Mouse (Mus musculus): ENCODE data around the gene Cul9. TPM values are rescaled to one million over a fixed set of nuclear protein-coding genes. Genes with fewer than 3 reads are reported as not detected.

The Cul9 gene
- polyA plus RNA-seq, 1 experiment from 2014 or later = 3.9 TPM

DNA sequence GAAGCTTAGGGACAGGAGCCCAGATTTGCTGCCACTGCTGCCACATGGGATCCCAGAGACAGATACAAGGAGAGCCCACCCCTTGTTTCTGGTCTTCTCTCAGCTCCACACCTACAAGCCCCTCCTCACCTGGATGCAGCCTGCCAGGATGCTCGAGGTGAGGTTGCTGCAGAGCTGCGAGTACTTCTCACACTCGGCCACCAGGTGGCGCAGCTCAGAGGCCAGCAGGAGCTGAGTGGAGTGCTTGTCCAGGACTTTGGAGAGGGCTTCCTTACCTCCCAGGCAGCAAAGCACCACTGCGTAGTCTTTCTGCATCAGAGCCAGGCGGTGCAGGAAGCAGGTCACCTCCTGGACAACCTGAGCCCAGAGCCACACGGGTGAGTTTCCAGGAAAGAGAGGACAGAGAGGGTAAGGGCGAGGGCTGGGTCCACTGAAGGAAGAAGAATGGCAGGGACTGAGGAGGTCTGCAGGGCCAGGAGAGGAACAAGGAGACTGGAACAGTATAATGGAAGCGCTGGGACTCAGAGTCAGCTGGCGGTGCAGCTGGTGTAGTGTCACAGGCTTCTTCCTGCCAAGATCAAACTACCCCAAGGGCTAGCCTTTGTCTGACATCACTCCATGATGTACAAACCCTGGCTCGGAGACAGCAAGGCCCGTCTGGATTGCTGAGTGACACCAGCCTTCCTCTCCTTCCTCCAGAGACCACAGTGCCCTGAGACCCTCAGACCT, 20.4 kb downstream of the Cul9 start:
- no peak overlapping the region for H3K9ac ChIP-seq (ENCODE audit: low read length)
- no peaks in the 10 kb centered on the region for H3K9me3 ChIP-seq (ENCODE audit: control insufficient read depth, low read length)
- WGBS = 34% methylated on average over 12 of the region's 12 CpGs
- no peak overlapping the region for H3K27ac ChIP-seq (ENCODE audit: low read depth)
- DNase-seq (ENCODE audit: low spot score) (peak; percentile 84), ATAC-seq (replicated peaks; ENCODE audit: low FRiP score, low TSS enrichment, low read depth) (peak; percentile 47; the same call in 1 of the 2 replicates)
- H3K4me2 ChIP-seq (ENCODE audit: low read length) = no peak overlapping the region
- no peaks in the 10 kb centered on the region for H3K4me1 ChIP-seq (replicated peaks; ENCODE audit: control insufficient read depth, insufficient read depth, low read length)
- peaks cover 7% of the 10 kb centered on the region; the same call in 1 of the 2 replicates for H3K27me3 ChIP-seq (replicated peaks; ENCODE audit: control insufficient read depth, insufficient read depth, low read length)
- H3K4me3 ChIP-seq (ENCODE audit: low read depth, low read length) = no peak overlapping the region
- H3K36me3 ChIP-seq (ENCODE audit: control insufficient read depth, insufficient read depth, low read length) = no peaks in the 10 kb centered on the region

DNA sequence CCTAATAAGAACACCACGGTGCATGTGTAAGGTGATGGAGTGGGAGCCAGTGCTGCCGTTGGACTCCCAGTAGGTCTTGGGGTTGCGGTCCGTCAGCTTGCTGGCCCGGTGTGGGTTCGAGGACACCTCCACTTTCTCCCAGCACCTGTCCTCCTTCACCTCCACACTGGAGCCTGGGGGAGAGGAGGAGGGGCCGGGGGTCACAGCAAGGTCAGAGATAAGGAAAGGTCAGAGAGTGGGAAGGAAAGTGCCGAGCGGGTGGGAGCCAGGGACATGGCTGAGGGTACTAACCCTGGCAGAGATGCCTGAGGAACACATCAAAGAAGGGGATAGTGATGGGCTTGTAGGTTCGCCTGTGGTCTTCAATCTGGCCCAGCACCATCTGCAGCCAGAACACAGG, 21.1 kb downstream of the Cul9 start:
- Histone ChIP-seq H3K27me3 (replicated peaks; ENCODE audit: control insufficient read depth, insufficient read depth, low read length) (peaks cover 7% of the 10 kb centered on the region; the same call in 1 of the 2 replicates), H3K4me2 (ENCODE audit: low read length) (no peak overlapping the region), H3K27ac (ENCODE audit: low read depth) (no peak overlapping the region), H3K4me1 (replicated peaks; ENCODE audit: control insufficient read depth, insufficient read depth, low read length) (no peaks in the 10 kb centered on the region), H3K36me3 (ENCODE audit: control insufficient read depth, insufficient read depth, low read length) (no peaks in the 10 kb centered on the region), H3K9ac (ENCODE audit: low read length) (no peak overlapping the region), H3K9me3 (ENCODE audit: control insufficient read depth, low read length) (no peaks in the 10 kb centered on the region), H3K4me3 (ENCODE audit: low read depth, low read length) (no peak overlapping the region)
- ATAC-seq (replicated peaks; ENCODE audit: low FRiP score, low TSS enrichment, low read depth) (no peak), DNase-seq (ENCODE audit: low spot score) (no peak)
- 81% methylated on average over 10 of the region's 10 CpGs for WGBS

DNA sequence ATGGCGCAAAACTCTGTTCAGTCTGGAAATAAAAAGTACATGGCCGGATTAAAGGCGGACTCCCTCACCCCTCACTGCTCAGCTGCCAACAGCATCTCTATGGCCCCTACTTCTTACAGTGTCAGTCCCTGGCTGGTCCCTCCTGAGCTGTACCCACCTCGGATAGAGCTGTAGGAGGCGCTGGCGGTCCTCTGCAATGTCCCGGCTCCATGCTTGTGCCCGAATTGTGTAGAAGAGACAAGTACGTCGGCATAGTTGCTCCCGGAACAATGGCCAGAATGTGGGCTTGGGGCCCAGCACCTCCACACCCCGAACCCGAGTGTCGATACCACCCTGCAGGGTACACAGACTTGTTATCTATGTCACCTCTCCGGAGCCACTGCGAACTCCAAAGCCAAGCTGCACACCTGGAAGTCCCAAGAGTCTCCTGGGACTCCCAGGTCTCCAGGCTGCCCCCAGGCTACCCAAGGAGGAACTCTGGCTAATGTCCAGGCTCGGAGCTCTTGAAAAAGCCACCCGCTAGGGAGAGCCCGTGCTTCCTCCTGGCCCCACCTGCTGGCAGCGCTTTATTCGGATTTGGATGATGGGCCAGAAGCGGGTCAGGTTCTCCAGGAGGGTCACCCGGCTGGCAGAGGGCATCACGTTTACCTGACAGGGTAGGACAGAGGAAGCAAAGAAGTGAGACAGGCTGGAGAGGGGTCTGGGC, 24.1 kb downstream of the Cul9 start:
- Histone ChIP-seq H3K4me1 (replicated peaks; ENCODE audit: control insufficient read depth, insufficient read depth, low read length) (no peaks in the 10 kb centered on the region), H3K36me3 (ENCODE audit: control insufficient read depth, insufficient read depth, low read length) (no peaks in the 10 kb centered on the region), H3K27ac (ENCODE audit: low read depth) (no peak overlapping the region), H3K9ac (ENCODE audit: low read length) (no peak overlapping the region), H3K4me3 (ENCODE audit: low read depth, low read length) (no peak overlapping the region), H3K4me2 (ENCODE audit: low read length) (no peak overlapping the region), H3K9me3 (ENCODE audit: control insufficient read depth, low read length) (no peaks in the 10 kb centered on the region), H3K27me3 (replicated peaks; ENCODE audit: control insufficient read depth, insufficient read depth, low read length) (peaks cover 7% of the 10 kb centered on the region; the same call in 1 of the 2 replicates)
- 36% methylated on average over 24 of the region's 24 CpGs for WGBS
- ATAC-seq (replicated peaks; ENCODE audit: low FRiP score, low TSS enrichment, low read depth) (no peak), DNase-seq (ENCODE audit: low spot score) (no peak)

DNA sequence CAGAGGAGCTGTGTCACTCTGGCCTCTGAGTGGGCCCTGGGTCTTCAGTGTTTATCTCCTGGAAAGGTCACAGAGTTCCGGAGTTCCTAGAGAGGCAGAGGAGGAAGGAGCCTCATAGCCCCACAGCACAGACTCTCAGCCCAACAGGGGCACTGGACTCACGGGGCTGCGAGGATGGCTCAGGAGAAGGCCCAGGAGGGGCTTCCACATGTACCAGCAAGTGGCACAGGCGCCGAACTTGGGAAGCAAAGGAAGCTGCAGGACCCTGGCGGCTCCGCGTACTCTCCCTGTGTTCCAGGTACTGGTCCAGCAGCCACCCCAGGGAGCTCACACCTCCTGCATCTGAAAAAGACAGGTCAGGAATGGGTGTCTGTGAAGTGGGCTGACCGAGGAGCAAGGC, 25.0 kb downstream of the Cul9 start:
- no peak overlapping the region for H3K4me3 ChIP-seq (ENCODE audit: low read depth, low read length)
- peak overlapping the region; percentile 34 for H3K9ac ChIP-seq (ENCODE audit: low read length)
- H3K4me1 ChIP-seq (replicated peaks; ENCODE audit: control insufficient read depth, insufficient read depth, low read length) = no peaks in the 10 kb centered on the region
- no peak overlapping the region for H3K27ac ChIP-seq (ENCODE audit: low read depth)
- ATAC-seq (replicated peaks; ENCODE audit: low FRiP score, low TSS enrichment, low read depth) (no peak), DNase-seq (ENCODE audit: low spot score) (no peak)
- H3K36me3 ChIP-seq (ENCODE audit: control insufficient read depth, insufficient read depth, low read length) = no peaks in the 10 kb centered on the region
- H3K4me2 ChIP-seq (ENCODE audit: low read length) = peak overlapping the region; percentile 45
- no peaks in the 10 kb centered on the region for H3K9me3 ChIP-seq (ENCODE audit: control insufficient read depth, low read length)
- WGBS = 68% methylated on average over 9 of the region's 9 CpGs
- peaks cover 7% of the 10 kb centered on the region; the same call in 1 of the 2 replicates for H3K27me3 ChIP-seq (replicated peaks; ENCODE audit: control insufficient read depth, insufficient read depth, low read length)

DNA sequence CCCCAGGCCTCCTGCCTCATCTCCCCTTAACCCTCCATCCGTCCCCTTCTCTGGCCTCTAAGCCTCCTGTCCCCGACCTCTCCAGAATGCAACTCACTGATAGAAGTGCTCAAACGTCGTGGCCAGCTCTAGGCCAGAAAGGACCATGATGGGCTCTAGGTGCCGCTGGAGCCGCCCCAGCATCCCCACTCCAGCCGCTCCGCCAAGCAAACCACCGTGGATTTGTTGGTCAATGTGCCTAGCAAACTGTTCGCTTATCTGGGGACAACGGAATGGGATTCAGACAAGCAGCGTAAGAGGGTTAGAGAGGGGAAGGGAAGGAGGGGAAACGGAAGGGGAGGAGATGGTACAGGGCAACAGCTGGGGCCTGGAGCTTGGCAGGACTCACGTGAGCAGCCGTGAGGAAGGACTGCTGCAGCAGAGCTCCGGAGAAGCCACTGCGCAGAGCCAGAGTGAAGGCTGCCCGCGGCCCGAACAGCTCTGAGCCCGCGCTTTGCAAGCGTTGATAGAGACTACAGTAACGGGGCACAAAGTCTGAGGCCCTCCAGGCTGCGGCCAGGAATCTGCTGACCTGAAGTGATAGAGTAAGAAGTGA, 25.7 kb downstream of the Cul9 start:
- no peaks in the 10 kb centered on the region for H3K4me1 ChIP-seq (replicated peaks; ENCODE audit: control insufficient read depth, insufficient read depth, low read length)
- peak overlapping the region; percentile 25 for H3K4me3 ChIP-seq (ENCODE audit: low read depth, low read length)
- H3K9ac ChIP-seq (ENCODE audit: low read length) = peak overlapping the region; percentile 34
- no peaks in the 10 kb centered on the region for H3K36me3 ChIP-seq (ENCODE audit: control insufficient read depth, insufficient read depth, low read length)
- H3K9me3 ChIP-seq (ENCODE audit: control insufficient read depth, low read length) = no peaks in the 10 kb centered on the region
- no peak for DNase-seq (ENCODE audit: low spot score)
- ATAC-seq (replicated peaks; ENCODE audit: low FRiP score, low TSS enrichment, low read depth) = 0 out of 2 replicates have a peak, but pooled peaks have one; percentile 42
- peaks cover 7% of the 10 kb centered on the region; the same call in 1 of the 2 replicates for H3K27me3 ChIP-seq (replicated peaks; ENCODE audit: control insufficient read depth, insufficient read depth, low read length)
- peak overlapping the region; percentile 45 for H3K4me2 ChIP-seq (ENCODE audit: low read length)
- 35% methylated on average over 25 of the region's 25 CpGs for WGBS
- no peak overlapping the region for H3K27ac ChIP-seq (ENCODE audit: low read depth)

DNA sequence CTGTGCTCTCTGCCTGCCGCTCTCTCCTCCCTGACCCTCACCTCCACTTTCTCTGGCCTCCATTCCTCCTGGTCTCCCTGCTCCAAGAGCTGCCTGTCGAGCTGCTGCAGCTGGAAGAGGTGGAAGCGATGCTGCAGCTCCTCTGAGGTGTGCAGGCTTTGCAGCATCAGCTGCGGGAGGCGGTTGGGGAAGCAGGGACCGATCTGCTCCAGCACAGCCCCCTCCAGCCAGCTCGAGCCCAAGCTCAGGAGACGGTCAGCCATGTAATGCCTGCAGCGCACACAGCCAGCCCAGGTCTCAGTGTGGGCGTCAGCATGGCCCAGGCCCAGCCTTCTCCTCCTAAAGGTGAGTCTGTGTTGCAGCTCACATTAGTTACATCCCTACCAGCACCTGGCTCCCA, 26.2 kb downstream of the Cul9 start:
- ATAC-seq (replicated peaks; ENCODE audit: low FRiP score, low TSS enrichment, low read depth) (0 out of 2 replicates have a peak, but pooled peaks have one; percentile 24), DNase-seq (ENCODE audit: low spot score) (no peak)
- peaks cover 7% of the 10 kb centered on the region; the same call in 1 of the 2 replicates for H3K27me3 ChIP-seq (replicated peaks; ENCODE audit: control insufficient read depth, insufficient read depth, low read length)
- no peak overlapping the region for H3K27ac ChIP-seq (ENCODE audit: low read depth)
- no peaks in the 10 kb centered on the region for H3K36me3 ChIP-seq (ENCODE audit: control insufficient read depth, insufficient read depth, low read length)
- H3K9ac ChIP-seq (ENCODE audit: low read length) = no peak overlapping the region
- WGBS = 59% methylated on average over 10 of the region's 10 CpGs
- peak overlapping the region; percentile 45 for H3K4me2 ChIP-seq (ENCODE audit: low read length)
- no peaks in the 10 kb centered on the region for H3K4me1 ChIP-seq (replicated peaks; ENCODE audit: control insufficient read depth, insufficient read depth, low read length)
- peak overlapping the region; percentile 25 for H3K4me3 ChIP-seq (ENCODE audit: low read depth, low read length)
- no peaks in the 10 kb centered on the region for H3K9me3 ChIP-seq (ENCODE audit: control insufficient read depth, low read length)

DNA sequence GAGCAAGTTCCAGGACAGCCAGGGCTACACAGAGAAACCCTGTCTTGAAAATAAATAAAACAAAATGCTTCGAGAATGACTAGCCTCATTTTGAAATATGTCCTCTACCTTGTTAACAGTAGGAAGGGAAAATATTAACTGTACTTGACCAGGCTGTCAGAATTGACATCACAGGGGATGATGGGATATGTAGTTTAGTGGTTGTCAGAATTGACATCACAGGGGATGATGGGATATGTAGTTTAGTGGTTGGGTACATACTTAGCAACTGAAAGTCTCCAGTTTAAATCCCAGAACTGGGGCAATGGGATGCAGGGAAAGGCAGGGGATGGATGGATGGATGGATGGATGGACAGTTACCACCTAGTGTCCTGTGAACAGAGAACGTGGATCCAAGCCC, 32.9 kb downstream of the Cul9 start:
- no peaks in the 10 kb centered on the region for H3K9me3 ChIP-seq (ENCODE audit: control insufficient read depth, low read length)
- no peaks in the 10 kb centered on the region for H3K27me3 ChIP-seq (replicated peaks; ENCODE audit: control insufficient read depth, insufficient read depth, low read length)
- H3K36me3 ChIP-seq (ENCODE audit: control insufficient read depth, insufficient read depth, low read length) = no peaks in the 10 kb centered on the region
- no peak overlapping the region for H3K27ac ChIP-seq (ENCODE audit: low read depth)
- no peak overlapping the region for H3K9ac ChIP-seq (ENCODE audit: low read length)
- H3K4me3 ChIP-seq (ENCODE audit: low read depth, low read length) = no peak overlapping the region
- no peaks in the 10 kb centered on the region for H3K4me1 ChIP-seq (replicated peaks; ENCODE audit: control insufficient read depth, insufficient read depth, low read length)
- no peak overlapping the region for H3K4me2 ChIP-seq (ENCODE audit: low read length)
- DNase-seq (ENCODE audit: low spot score) (no peak), ATAC-seq (replicated peaks; ENCODE audit: low FRiP score, low TSS enrichment, low read depth) (no peak)
- 55% methylated on average over 2 of the region's 2 CpGs for WGBS

DNA sequence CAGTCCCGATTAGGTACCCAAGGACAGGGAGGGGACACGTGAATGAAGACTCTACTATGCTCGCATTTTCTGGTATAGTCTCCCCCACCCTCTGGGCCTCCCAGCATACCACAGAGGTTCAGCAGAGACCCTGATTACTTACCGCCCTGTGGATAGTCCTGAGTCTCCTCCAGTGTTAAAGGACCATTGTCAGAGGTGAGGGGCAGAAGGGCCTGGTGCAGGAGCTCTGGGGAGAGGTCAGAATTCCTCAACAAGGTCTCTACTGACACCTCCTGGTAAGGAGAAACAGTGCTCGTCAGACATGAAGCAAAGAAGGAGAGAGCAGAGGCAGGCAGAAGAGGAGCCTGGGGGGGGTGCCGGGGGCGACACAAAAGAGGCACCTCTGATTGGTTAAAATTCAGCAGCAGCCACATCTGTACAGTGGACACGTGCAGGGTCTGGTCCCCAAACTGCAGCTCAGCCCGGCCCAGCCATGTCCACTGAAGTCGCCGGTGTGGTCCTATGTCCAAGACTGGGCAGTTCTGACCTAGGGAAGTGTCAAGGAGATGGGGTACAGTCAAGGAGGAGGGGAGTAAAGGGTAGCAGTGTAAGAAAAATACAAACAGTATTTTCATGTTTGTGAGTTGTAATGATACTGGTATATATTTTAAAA, 35.0 kb downstream of the Cul9 start:
- WGBS = 48% methylated on average over 11 of the region's 11 CpGs
- Histone ChIP-seq H3K9ac (ENCODE audit: low read length) (no peak overlapping the region), H3K27me3 (replicated peaks; ENCODE audit: control insufficient read depth, insufficient read depth, low read length) (no peaks in the 10 kb centered on the region), H3K27ac (ENCODE audit: low read depth) (no peak overlapping the region), H3K4me3 (ENCODE audit: low read depth, low read length) (no peak overlapping the region), H3K4me1 (replicated peaks; ENCODE audit: control insufficient read depth, insufficient read depth, low read length) (no peaks in the 10 kb centered on the region), H3K36me3 (ENCODE audit: control insufficient read depth, insufficient read depth, low read length) (no peaks in the 10 kb centered on the region), H3K4me2 (ENCODE audit: low read length) (no peak overlapping the region), H3K9me3 (ENCODE audit: control insufficient read depth, low read length) (no peaks in the 10 kb centered on the region)
- ATAC-seq (replicated peaks; ENCODE audit: low FRiP score, low TSS enrichment, low read depth) = 0 out of 2 replicates have a peak, but pooled peaks have one; percentile 43
- DNase-seq (ENCODE audit: low spot score) = no peak

Measured in intestine, embryonic 14.5 days (tissue).